Mouse (Mus musculus): ENCODE data around the gene AY074887. TPM values are rescaled to one million over a fixed set of nuclear protein-coding genes. Genes with fewer than 3 reads are reported as not detected.

Gene AY074887
- polyA plus RNA-seq, 1 experiment from 2014 or later = 0.66 TPM

GRCm38 (mm10) chr9:54918781-54919180 is 32.0 kb downstream of the AY074887 start:
- WGBS = 80% methylated on average over 5 of the region's 5 CpGs
- Histone ChIP-seq H3K4me1 (ENCODE audit: control insufficient read depth, insufficient read depth, low read length) (no peaks in the 10 kb centered on the region), H3K36me3 (ENCODE audit: control insufficient read depth, insufficient read depth, low read length) (no peaks in the 10 kb centered on the region; the same call in 1 of the 2 replicates), H3K9ac (ENCODE audit: low read depth, low read length) (no peak overlapping the region), H3K27me3 (replicated peaks; ENCODE audit: control insufficient read depth, insufficient read depth, low read length) (no peaks in the 10 kb centered on the region), H3K27ac (ENCODE audit: low read length) (no peak overlapping the region), H3K4me3 (ENCODE audit: low read length) (no peak overlapping the region), H3K9me3 (ENCODE audit: control insufficient read depth, low read length) (no peaks in the 10 kb centered on the region), H3K4me2 (ENCODE audit: low read depth, low read length) (no peak overlapping the region)
- ATAC-seq = no peak

GRCm38 (mm10) chr9:54918191-54918590 is 32.6 kb downstream of the AY074887 start:
- Histone ChIP-seq H3K4me3 (ENCODE audit: low read length) (no peak overlapping the region), H3K36me3 (ENCODE audit: control insufficient read depth, insufficient read depth, low read length) (no peaks in the 10 kb centered on the region; the same call in 1 of the 2 replicates), H3K9me3 (ENCODE audit: control insufficient read depth, low read length) (no peaks in the 10 kb centered on the region), H3K27me3 (replicated peaks; ENCODE audit: control insufficient read depth, insufficient read depth, low read length) (no peaks in the 10 kb centered on the region), H3K9ac (ENCODE audit: low read depth, low read length) (no peak overlapping the region), H3K27ac (ENCODE audit: low read length) (no peak overlapping the region), H3K4me1 (ENCODE audit: control insufficient read depth, insufficient read depth, low read length) (no peaks in the 10 kb centered on the region), H3K4me2 (ENCODE audit: low read depth, low read length) (peak overlapping the region; percentile 91; the same call in 1 of the 2 replicates)
- 67% methylated on average over 2 of the region's 2 CpGs for WGBS
- ATAC-seq = no peak

DNA sequence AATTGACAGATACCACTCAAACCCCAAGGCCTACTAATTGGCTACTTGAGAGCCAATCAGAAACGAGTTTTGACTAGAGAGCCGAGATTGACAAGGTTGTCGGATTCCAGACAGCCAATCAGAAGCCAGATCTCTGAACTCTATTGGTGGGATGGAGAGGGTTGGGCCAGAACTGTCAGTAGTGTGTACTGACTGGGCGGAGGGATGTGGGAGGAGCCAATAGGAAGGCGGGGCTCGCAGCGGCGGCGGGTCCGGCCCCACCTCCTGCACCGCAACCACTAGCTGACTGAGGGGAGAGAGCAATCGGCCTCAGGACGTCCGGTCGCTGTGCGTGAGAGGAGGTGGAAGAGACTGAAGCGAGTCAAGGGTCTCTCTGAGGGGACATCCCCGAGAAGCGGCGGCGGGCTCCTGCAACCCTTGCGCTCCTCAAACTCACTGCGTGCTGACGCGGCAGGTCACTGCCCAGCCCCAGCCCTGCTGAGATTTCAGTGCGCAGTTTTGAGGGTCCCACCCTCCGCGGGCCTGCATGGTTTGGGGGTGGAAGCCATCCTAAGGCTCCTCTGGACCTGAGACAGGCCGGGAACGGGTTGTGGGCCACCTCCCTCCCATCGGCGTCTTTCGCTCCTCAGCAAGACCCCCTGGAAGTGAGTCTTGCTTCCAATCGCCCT is 33.7 kb downstream of the AY074887 start, which contains the start of gene Hykk:
TSS of gene Hykk (plus strand) at position 274 of the 668 bp plus-strand sequence.
- under 1% methylated on average over 34 of the region's 34 CpGs for WGBS
- peak within 1 kb of the TSS; percentile 91 for H3K4me2 ChIP-seq (ENCODE audit: low read depth, low read length)
- H3K27me3 ChIP-seq (replicated peaks; ENCODE audit: control insufficient read depth, insufficient read depth, low read length) = no peaks in the 10 kb centered on the region
- H3K36me3 ChIP-seq (ENCODE audit: control insufficient read depth, insufficient read depth, low read length) = no peaks in the 10 kb centered on the region
- H3K4me1 ChIP-seq (ENCODE audit: control insufficient read depth, insufficient read depth, low read length) = no peaks in the 10 kb centered on the region
- H3K9ac ChIP-seq (ENCODE audit: low read depth, low read length) = peak within 1 kb of the TSS; percentile 84
- peak within 1 kb of the TSS; percentile 71 for H3K4me3 ChIP-seq (ENCODE audit: low read length)
- H3K9me3 ChIP-seq (ENCODE audit: control insufficient read depth, low read length) = no peaks in the 10 kb centered on the region
- H3K27ac ChIP-seq (ENCODE audit: low read length) = peak within 1 kb of the TSS; percentile 61
- ATAC-seq = peak; percentile 99

DNA sequence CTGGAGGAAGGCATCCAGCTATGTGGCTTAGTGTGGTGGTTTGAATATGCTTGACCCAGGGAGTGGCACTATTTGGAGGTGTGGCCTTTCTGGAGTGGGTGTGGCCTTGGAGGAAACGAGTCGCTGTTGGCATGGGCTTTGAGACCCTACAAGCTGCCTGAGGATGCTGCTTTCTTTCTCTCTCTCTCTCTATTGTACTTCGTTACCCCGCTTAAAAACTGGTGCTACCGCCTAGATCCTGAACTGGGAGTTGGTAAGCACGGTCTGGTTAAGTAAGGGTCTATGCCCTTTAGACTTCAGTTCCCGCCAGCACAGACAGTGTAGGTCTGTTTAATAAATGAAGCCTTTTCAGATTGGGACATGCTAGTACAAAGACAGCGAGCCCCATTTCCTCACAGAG is 34.4 kb downstream of the AY074887 start:
- peak overlapping the region; percentile 71 for H3K4me3 ChIP-seq (ENCODE audit: low read length)
- H3K9ac ChIP-seq (ENCODE audit: low read depth, low read length) = no peak overlapping the region
- H3K4me1 ChIP-seq (ENCODE audit: control insufficient read depth, insufficient read depth, low read length) = no peaks in the 10 kb centered on the region
- peak; percentile 3; the same call in 1 of the 2 replicates for ATAC-seq
- H3K27me3 ChIP-seq (replicated peaks; ENCODE audit: control insufficient read depth, insufficient read depth, low read length) = no peaks in the 10 kb centered on the region
- H3K4me2 ChIP-seq (ENCODE audit: low read depth, low read length) = peak overlapping the region; percentile 91
- no peak overlapping the region for H3K27ac ChIP-seq (ENCODE audit: low read length)
- 70% methylated on average over 8 of the region's 8 CpGs for WGBS
- no peaks in the 10 kb centered on the region for H3K36me3 ChIP-seq (ENCODE audit: control insufficient read depth, insufficient read depth, low read length)
- no peaks in the 10 kb centered on the region for H3K9me3 ChIP-seq (ENCODE audit: control insufficient read depth, low read length)

DNA sequence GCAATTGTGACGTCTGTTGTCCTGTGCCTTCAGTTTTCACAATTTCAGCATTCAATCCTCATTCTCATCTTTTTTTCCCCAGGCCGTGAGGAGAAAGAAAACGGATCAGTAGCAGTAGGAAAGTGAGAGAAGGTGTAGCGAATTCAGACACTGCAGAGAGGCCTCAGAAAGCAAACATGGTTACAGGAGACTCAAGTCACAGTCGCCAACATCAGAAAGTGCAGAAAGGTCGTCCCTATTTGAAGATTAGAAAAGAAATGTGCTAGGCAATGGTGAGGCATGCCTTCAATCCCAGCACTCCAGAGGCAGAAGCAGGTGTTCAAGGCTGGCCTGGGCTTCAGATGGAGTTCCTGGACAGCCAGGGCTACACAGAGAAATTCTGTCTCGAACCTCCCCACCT is 35.2 kb downstream of the AY074887 start:
- no peak overlapping the region for H3K27ac ChIP-seq (ENCODE audit: low read length)
- no peak overlapping the region for H3K4me2 ChIP-seq (ENCODE audit: low read depth, low read length)
- no peak overlapping the region for H3K4me3 ChIP-seq (ENCODE audit: low read length)
- H3K9ac ChIP-seq (ENCODE audit: low read depth, low read length) = no peak overlapping the region
- no peak for ATAC-seq
- 67% methylated on average over 7 of the region's 7 CpGs for WGBS
- H3K9me3 ChIP-seq (ENCODE audit: control insufficient read depth, low read length) = no peaks in the 10 kb centered on the region
- no peaks in the 10 kb centered on the region for H3K4me1 ChIP-seq (ENCODE audit: control insufficient read depth, insufficient read depth, low read length)
- H3K36me3 ChIP-seq (ENCODE audit: control insufficient read depth, insufficient read depth, low read length) = no peaks in the 10 kb centered on the region
- H3K27me3 ChIP-seq (replicated peaks; ENCODE audit: control insufficient read depth, insufficient read depth, low read length) = no peaks in the 10 kb centered on the region

DNA sequence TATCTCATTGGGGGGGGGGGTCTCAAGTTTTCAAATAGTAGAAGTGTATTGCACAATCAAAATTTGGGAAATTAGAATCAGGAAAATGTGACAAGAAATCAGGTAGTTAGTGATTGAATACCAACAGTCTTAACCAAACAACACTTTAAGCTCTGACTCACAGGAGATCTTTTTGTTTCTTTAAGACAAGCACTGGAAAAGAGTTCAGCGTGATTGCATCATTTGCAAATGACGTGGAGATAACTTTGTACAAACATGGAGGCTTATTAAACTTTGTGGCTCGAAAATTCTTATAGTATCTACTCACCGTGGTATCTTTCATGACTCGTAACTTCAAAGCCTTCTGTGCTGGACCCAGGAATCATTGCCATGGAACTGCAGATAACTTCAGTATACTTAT is 41.4 kb downstream of the AY074887 start:
- H3K9ac ChIP-seq (ENCODE audit: low read depth, low read length) = no peak overlapping the region
- no peaks in the 10 kb centered on the region for H3K4me1 ChIP-seq (ENCODE audit: control insufficient read depth, insufficient read depth, low read length)
- 0 out of 2 replicates have a peak, but pooled peaks cover 5% of the 10 kb centered on the region for H3K36me3 ChIP-seq (ENCODE audit: control insufficient read depth, insufficient read depth, low read length)
- no peak overlapping the region for H3K4me3 ChIP-seq (ENCODE audit: low read length)
- 72% methylated on average over 5 of the region's 5 CpGs for WGBS
- no peak for ATAC-seq
- H3K27ac ChIP-seq (ENCODE audit: low read length) = no peak overlapping the region
- no peaks in the 10 kb centered on the region for H3K9me3 ChIP-seq (ENCODE audit: control insufficient read depth, low read length)
- no peaks in the 10 kb centered on the region for H3K27me3 ChIP-seq (replicated peaks; ENCODE audit: control insufficient read depth, insufficient read depth, low read length)
- no peak overlapping the region for H3K4me2 ChIP-seq (ENCODE audit: low read depth, low read length)

Other genes starting within 250 kb of the AY074887 start
- 142 and 148 TPM in 2 replicates for gene Wdr61, start 216.5 kb downstream of the AY074887 start, polyA plus RNA-seq (2015; fragmentation: Nextera tagmentation; extraction: Ambion mirVana)
- 9.0 and 9.8 TPM in 2 replicates for gene Crabp1, start 186.2 kb downstream of the AY074887 start, polyA plus RNA-seq (2015; fragmentation: Nextera tagmentation; extraction: Ambion mirVana)
- gene Ireb2, start 87.2 kb downstream of the AY074887 start, polyA plus RNA-seq (2015; fragmentation: Nextera tagmentation; extraction: Ambion mirVana) = 21.0 and 23.1 TPM in 2 replicates
- gene Hykk, start 33.7 kb downstream of the AY074887 start, polyA plus RNA-seq (2015; fragmentation: Nextera tagmentation; extraction: Ambion mirVana) = 2.5 and 2.7 TPM in 2 replicates
- gene Psma4, start 208 bp downstream of the AY074887 start, polyA plus RNA-seq (2015; fragmentation: Nextera tagmentation; extraction: Ambion mirVana) = 269 and 294 TPM in 2 replicates
- 0.21 and 0.58 TPM in 2 replicates for gene Chrna5, start 29.9 kb upstream of the AY074887 start, polyA plus RNA-seq (2015; fragmentation: Nextera tagmentation; extraction: Ambion mirVana)
- gene Chrna3, start 75.6 kb upstream of the AY074887 start, polyA plus RNA-seq (2015; fragmentation: Nextera tagmentation; extraction: Ambion mirVana) = 9.7 and 9.8 TPM in 2 replicates
- gene Chrnb4, start 97.8 kb upstream of the AY074887 start, polyA plus RNA-seq (2015; fragmentation: Nextera tagmentation; extraction: Ambion mirVana) = 5.0 and 5.3 TPM in 2 replicates
- gene Ube2q2, start 197.9 kb upstream of the AY074887 start, polyA plus RNA-seq (2015; fragmentation: Nextera tagmentation; extraction: Ambion mirVana) = 10.6 and 12.2 TPM in 2 replicates